Mouse (Mus musculus) midbrain, embryonic 15.5 days (tissue): ENCODE results near the gene Gm20662. TPM values are rescaled to one million over a fixed set of nuclear protein-coding genes. Genes with fewer than 3 reads are reported as not detected.
"Not testable (repeated sequence)": the region's sequence is repeated elsewhere in the genome, so short reads cannot be mapped to it uniquely, and the experiment has no call there.

Source experiments
- ATAC-seq: fragments of 200-750 bp; cut with Nextera tagmentation; replicated peaks from 2 replicates; pipeline ENCODE4 v1.8.0; 2017; ENCODE audit warnings: moderate TSS enrichment
- H3K27ac ChIP-seq: fragments of 300-500 bp; sonication (generic); 2 replicates; pipeline ENCODE4 v1.5.1; 2015; ENCODE audit warnings: mild to moderate bottlenecking, inconsistent platforms
- H3K27me3 ChIP-seq: fragments of 300-500 bp; sonication (generic); replicated peaks from 2 replicates; pipeline ENCODE4 v1.6.1; 2015; ENCODE audit warnings: inconsistent platforms
- H3K36me3 ChIP-seq: fragments of 300-500 bp; sonication (generic); replicated peaks from 2 replicates; pipeline ENCODE4 v1.6.1; 2015; ENCODE audit warnings: inconsistent platforms
- H3K4me1 ChIP-seq: fragments of 300-500 bp; sonication (generic); 2 replicates; pipeline ENCODE4 v1.6.1; 2015; ENCODE audit warnings: inconsistent platforms
- H3K4me2 ChIP-seq: fragments of 300-500 bp; sonication (generic); 2 replicates; pipeline ENCODE4 v1.6.1; 2015; ENCODE audit warnings: inconsistent platforms, mild to moderate bottlenecking, moderate library complexity
- H3K4me3 ChIP-seq: fragments of 300-500 bp; sonication (generic); 2 replicates; pipeline ENCODE4 v1.5.1; 2015; ENCODE audit warnings: mild to moderate bottlenecking, inconsistent platforms
- H3K9ac ChIP-seq: fragments of 300-500 bp; sonication (generic); 2 replicates; pipeline ENCODE4 v1.6.1; 2015; ENCODE audit warnings: mild to moderate bottlenecking, inconsistent platforms
- H3K9me3 ChIP-seq: fragments of 300-500 bp; sonication (generic); 2 replicates; pipeline ENCODE4 v1.6.1; 2016; ENCODE audit warnings: inconsistent platforms
- WGBS: fragments of 180-500 bp; shearing (Covaris S2); methylation state at CpG from one replicate; pipeline ENCODE4 v1.1.7; 2015; ENCODE audit warnings: mixed read lengths; 5-methylcytosine and 5-hydroxymethylcytosine counted together
- polyA plus RNA-seq: library from polyadenylated mRNA; unstranded; fragments of >200 nt; fragmentation: Nextera tagmentation; extraction: Ambion mirVana; gene quantifications from 2 replicates; pipeline ENCODE4 v1.2.1, GENCODE M21; 2015

Gm20662 gene
- polyA plus RNA-seq, 1 experiment from 2014 or later: 0.50 TPM

GRCm38 (mm10) chr9:107995513-107995912, 636 bp upstream of the Gm20662 start:
- H3K4me2 ChIP-seq: no peak overlapping the region
- no peaks in the 10 kb centered on the region for H3K9me3 ChIP-seq
- H3K27me3 ChIP-seq: no peaks in the 10 kb centered on the region
- 93% methylated on average over 21 of the region's 21 CpGs for WGBS
- no peaks in the 10 kb centered on the region for H3K36me3 ChIP-seq
- no peak overlapping the region for H3K4me3 ChIP-seq
- no peak overlapping the region for H3K27ac ChIP-seq
- H3K9ac ChIP-seq: no peak overlapping the region
- H3K4me1 ChIP-seq: no peaks in the 10 kb centered on the region
- no peak for ATAC-seq

- peaks cover 33% of the 10 kb centered on the region for H3K4me1 ChIP-seq
- H3K9ac ChIP-seq: peak within 1 kb of the TSS; percentile 98
- no peaks in the 10 kb centered on the region for H3K27me3 ChIP-seq
- peak within 1 kb of the TSS; percentile 95 for H3K27ac ChIP-seq
- peak; percentile 99 for ATAC-seq
- no peaks in the 10 kb centered on the region for H3K36me3 ChIP-seq
- H3K9me3 ChIP-seq: no peaks in the 10 kb centered on the region
- H3K4me3 ChIP-seq: peak within 1 kb of the TSS; percentile 89
- WGBS: under 1% methylated on average over 51 of the region's 51 CpGs
- H3K4me2 ChIP-seq: peak within 1 kb of the TSS; percentile 87
These were observed 6.0 kb downstream of the Gm20662 start, which contains the start of gene Ip6k1 for GRCm38 (mm10) chr9:108001922-108002770. TSS of gene Ip6k1 (plus strand) at chr9:108002501.

GRCm38 (mm10) chr9:108002778-108003530, 6.8 kb downstream of the Gm20662 start:
- ATAC-seq: peak; percentile 62; the same call in 1 of the 2 replicates
- Histone ChIP-seq H3K4me3 (peak overlapping the region; percentile 89), H3K4me2 (peak overlapping the region; percentile 87), H3K4me1 (peaks cover 37% of the 10 kb centered on the region), H3K27me3 (no peaks in the 10 kb centered on the region), H3K36me3 (no peaks in the 10 kb centered on the region), H3K27ac (peak overlapping the region; percentile 95), H3K9ac (peak overlapping the region; percentile 98), H3K9me3 (no peaks in the 10 kb centered on the region)
- under 1% methylated on average over 50 of the region's 50 CpGs for WGBS

- H3K36me3 ChIP-seq: no peaks in the 10 kb centered on the region
- WGBS: 6% methylated on average over 8 of the region's 8 CpGs
- ATAC-seq: no peak
- peaks cover 40% of the 10 kb centered on the region for H3K4me1 ChIP-seq
- H3K9ac ChIP-seq: peak overlapping the region; percentile 98
- no peaks in the 10 kb centered on the region for H3K27me3 ChIP-seq
- H3K27ac ChIP-seq: peak overlapping the region; percentile 95
- peak overlapping the region; percentile 89 for H3K4me3 ChIP-seq
- H3K9me3 ChIP-seq: no peaks in the 10 kb centered on the region
- peak overlapping the region; percentile 87 for H3K4me2 ChIP-seq
These were observed 7.4 kb downstream of the Gm20662 start for GRCm38 (mm10) chr9:108003531-108003890.

- Histone ChIP-seq H3K27me3 (no peaks in the 10 kb centered on the region), H3K9ac (no peak overlapping the region), H3K9me3 (no peaks in the 10 kb centered on the region), H3K4me3 (no peak overlapping the region), H3K36me3 (no peaks in the 10 kb centered on the region), H3K4me1 (peaks cover 34% of the 10 kb centered on the region), H3K27ac (no peak overlapping the region), H3K4me2 (no peak overlapping the region)
- no peak for ATAC-seq
- 91% methylated on average over 5 of the region's 5 CpGs for WGBS
These were observed 11.9 kb downstream of the Gm20662 start for GRCm38 (mm10) chr9:108008041-108008440.

- ATAC-seq: no peak
- H3K9me3 ChIP-seq: no peaks in the 10 kb centered on the region
- no peak overlapping the region for H3K9ac ChIP-seq
- H3K4me1 ChIP-seq: peaks cover 14% of the 10 kb centered on the region
- H3K4me2 ChIP-seq: no peak overlapping the region
- no peak overlapping the region for H3K4me3 ChIP-seq
- H3K27me3 ChIP-seq: no peaks in the 10 kb centered on the region
- H3K36me3 ChIP-seq: no peaks in the 10 kb centered on the region
- no peak overlapping the region for H3K27ac ChIP-seq
These were observed 14.2 kb downstream of the Gm20662 start for GRCm38 (mm10) chr9:108010385-108010784.

GRCm38 (mm10) chr9:108013577-108013976, 17.4 kb downstream of the Gm20662 start:
- not testable (repeated sequence) for H3K4me2 ChIP-seq, H3K9ac ChIP-seq, H3K27me3 ChIP-seq, ATAC-seq, H3K36me3 ChIP-seq, H3K4me3 ChIP-seq, H3K9me3 ChIP-seq, H3K4me1 ChIP-seq, H3K27ac ChIP-seq
- 100% methylated on average over 2 of the region's 2 CpGs for WGBS

GRCm38 (mm10) chr9:108017127-108017526, 21.0 kb downstream of the Gm20662 start:
- Histone ChIP-seq H3K27ac (no peak overlapping the region), H3K9me3 (no peaks in the 10 kb centered on the region), H3K27me3 (no peaks in the 10 kb centered on the region), H3K4me1 (0 out of 2 replicates have a peak, but pooled peaks cover 3% of the 10 kb centered on the region), H3K36me3 (no peaks in the 10 kb centered on the region), H3K4me2 (no peak overlapping the region), H3K9ac (no peak overlapping the region), H3K4me3 (no peak overlapping the region)
- ATAC-seq: no peak
- WGBS: 73% methylated on average over 3 of the region's 3 CpGs

GRCm38 (mm10) chr9:108020741-108021140, 24.6 kb downstream of the Gm20662 start:
- H3K9ac ChIP-seq: no peak overlapping the region
- 0 out of 2 replicates have a peak, but pooled peaks cover 3% of the 10 kb centered on the region for H3K4me1 ChIP-seq
- no peaks in the 10 kb centered on the region for H3K9me3 ChIP-seq
- H3K27me3 ChIP-seq: no peaks in the 10 kb centered on the region
- H3K4me2 ChIP-seq: no peak overlapping the region
- 100% methylated on average over 1 of the region's 1 CpGs for WGBS
- H3K4me3 ChIP-seq: no peak overlapping the region
- no peak overlapping the region for H3K27ac ChIP-seq
- ATAC-seq: no peak
- H3K36me3 ChIP-seq: no peaks in the 10 kb centered on the region

- WGBS: 94% methylated on average over 3 of the region's 3 CpGs
- H3K4me2 ChIP-seq: no peak overlapping the region
- no peaks in the 10 kb centered on the region for H3K27me3 ChIP-seq
- ATAC-seq: no peak
- no peak overlapping the region for H3K27ac ChIP-seq
- H3K4me3 ChIP-seq: no peak overlapping the region
- 0 out of 2 replicates have a peak, but pooled peaks cover 3% of the 10 kb centered on the region for H3K4me1 ChIP-seq
- no peak overlapping the region for H3K9ac ChIP-seq
- H3K9me3 ChIP-seq: no peaks in the 10 kb centered on the region
- peaks cover 13% of the 10 kb centered on the region for H3K36me3 ChIP-seq
These were observed 27.1 kb downstream of the Gm20662 start for GRCm38 (mm10) chr9:108023216-108023615.

GRCm38 (mm10) chr9:108026584-108026983, 30.4 kb downstream of the Gm20662 start:
- H3K4me3 ChIP-seq: no peak overlapping the region
- no peak overlapping the region for H3K4me2 ChIP-seq
- ATAC-seq: no peak
- no peaks in the 10 kb centered on the region for H3K4me1 ChIP-seq
- 95% methylated on average over 3 of the region's 3 CpGs for WGBS
- H3K27me3 ChIP-seq: no peaks in the 10 kb centered on the region
- no peak overlapping the region for H3K9ac ChIP-seq
- peaks cover 13% of the 10 kb centered on the region for H3K36me3 ChIP-seq
- no peaks in the 10 kb centered on the region for H3K9me3 ChIP-seq
- H3K27ac ChIP-seq: no peak overlapping the region

- H3K4me1 ChIP-seq: no peaks in the 10 kb centered on the region
- 96% methylated on average over 3 of the region's 3 CpGs for WGBS
- no peak overlapping the region for H3K4me2 ChIP-seq
- no peaks in the 10 kb centered on the region for H3K9me3 ChIP-seq
- H3K9ac ChIP-seq: no peak overlapping the region
- H3K36me3 ChIP-seq: peaks cover 15% of the 10 kb centered on the region
- H3K27me3 ChIP-seq: no peaks in the 10 kb centered on the region
- no peak overlapping the region for H3K27ac ChIP-seq
- ATAC-seq: no peak
- H3K4me3 ChIP-seq: no peak overlapping the region
These were observed 31.7 kb downstream of the Gm20662 start for GRCm38 (mm10) chr9:108027867-108028266.
